Mouse (Mus musculus) C2C12 (cell line): ENCODE results near the gene St6galnac5. TPM values are rescaled to one million over a fixed set of nuclear protein-coding genes. Genes with fewer than 3 reads are reported as not detected.

Experiments
- H3K27me3 ChIP-seq: one replicate; pipeline ENCODE4 v1.6.1; 2011; ENCODE audit not compliant: control insufficient read depth, insufficient read depth, insufficient read length
- H3K36me3 ChIP-seq: one replicate; pipeline ENCODE4 v1.6.1; 2011; ENCODE audit not compliant: control insufficient read depth, insufficient read depth
- H3K4me3 ChIP-seq: one replicate; pipeline ENCODE4 v1.5.1; 2011; ENCODE audit warnings: mild to moderate bottlenecking, control low read depth; ENCODE audit not compliant: poor library complexity, insufficient read depth, severe bottlenecking
- H3K79me2 ChIP-seq: one replicate; pipeline ENCODE4 v1.6.1; 2011; ENCODE audit not compliant: control insufficient read depth, insufficient read depth
- H3K79me3 ChIP-seq: one replicate; pipeline ENCODE4 v1.6.1; 2011; ENCODE audit warnings: low read depth, control low read depth
- H3ac ChIP-seq: one replicate; pipeline ENCODE3; 2011; ENCODE audit warnings: low read depth; ENCODE audit not compliant: control insufficient read depth, insufficient read length
- CEBPB ChIP-seq: IDR thresholded peaks from one replicate; pipeline ENCODE4 v1.6.1; 2011; ENCODE audit warnings: low read depth, mild to moderate bottlenecking, control low read depth, moderate library complexity
- CTCF ChIP-seq: IDR thresholded peaks from one replicate; pipeline ENCODE4 v1.5.1; 2011; ENCODE audit not compliant: control insufficient read depth, insufficient read depth, insufficient read length
- FOSL1 ChIP-seq: IDR thresholded peaks from one replicate; pipeline ENCODE4 v1.8.0; 2011; ENCODE audit warnings: mild to moderate bottlenecking, low read length; ENCODE audit not compliant: poor library complexity, insufficient read depth, severe bottlenecking
- MAX ChIP-seq: IDR thresholded peaks from one replicate; pipeline ENCODE4 v1.6.1; 2011; ENCODE audit warnings: mild to moderate bottlenecking, control low read depth
- MYOD1 ChIP-seq: IDR thresholded peaks from one replicate; pipeline ENCODE4 v1.6.1; 2011; ENCODE audit warnings: low read depth; ENCODE audit not compliant: control insufficient read depth, insufficient read length
- MYOG ChIP-seq: IDR thresholded peaks from one replicate; pipeline ENCODE4 v1.6.1; 2011; ENCODE audit not compliant: control insufficient read depth, insufficient read length; ENCODE audit errors: extremely low read depth
- USF1 ChIP-seq: IDR thresholded peaks from one replicate; pipeline ENCODE4 v1.6.1; 2011; ENCODE audit warnings: low read depth, mild to moderate bottlenecking, control low read depth, moderate library complexity
- polyA plus RNA-seq: library from polyadenylated mRNA; unstranded; fragments of >200 nt; fragmentation: generic; extraction: Trizol; gene quantifications from one replicate; pipeline ENCODE4 v1.2.1, GENCODE M21; 2012; ENCODE audit warnings: missing spikeins

The St6galnac5 gene
- polyA plus RNA-seq, 1 experiment = under 0.01 TPM

GRCm38 (mm10) chr3:152867654-152868525 lies 114.2 kb downstream of the St6galnac5 start:
- Histone ChIP-seq H3K27me3 (no peaks in the 10 kb centered on the region), H3K79me2 (no peaks in the 10 kb centered on the region), H3K79me3 (no peaks in the 10 kb centered on the region), H3K36me3 (no peaks in the 10 kb centered on the region), H3K4me3 (no peak overlapping the region), H3ac (no peak overlapping the region)
- TF ChIP-seq MYOG (no peak), MYOD1 (no peak), USF1 (no peak), FOSL1 (no peak), CEBPB (no peak), MAX (no peak), CTCF (no peak)

GRCm38 (mm10) chr3:152866035-152866965 lies 115.7 kb downstream of the St6galnac5 start:
- H3K36me3 ChIP-seq = no peaks in the 10 kb centered on the region
- no peak overlapping the region for H3ac ChIP-seq
- H3K27me3 ChIP-seq = no peaks in the 10 kb centered on the region
- no peaks in the 10 kb centered on the region for H3K79me2 ChIP-seq
- no peaks in the 10 kb centered on the region for H3K79me3 ChIP-seq
- no peak overlapping the region for H3K4me3 ChIP-seq
- no peak for TF ChIP-seq MAX
- TF ChIP-seq MYOG = no peak
- TF ChIP-seq USF1 = no peak
- no peak for TF ChIP-seq CEBPB

GRCm38 (mm10) chr3:152861978-152862377 lies 120.1 kb downstream of the St6galnac5 start:
- H3K4me3 ChIP-seq = no peak overlapping the region
- no peak overlapping the region for H3ac ChIP-seq
- H3K79me3 ChIP-seq = no peaks in the 10 kb centered on the region
- H3K79me2 ChIP-seq = no peaks in the 10 kb centered on the region
- no peaks in the 10 kb centered on the region for H3K36me3 ChIP-seq
- TF ChIP-seq CTCF (no peak), MYOD1 (no peak), CEBPB (no peak)
- no peaks in the 10 kb centered on the region for H3K27me3 ChIP-seq

DNA sequence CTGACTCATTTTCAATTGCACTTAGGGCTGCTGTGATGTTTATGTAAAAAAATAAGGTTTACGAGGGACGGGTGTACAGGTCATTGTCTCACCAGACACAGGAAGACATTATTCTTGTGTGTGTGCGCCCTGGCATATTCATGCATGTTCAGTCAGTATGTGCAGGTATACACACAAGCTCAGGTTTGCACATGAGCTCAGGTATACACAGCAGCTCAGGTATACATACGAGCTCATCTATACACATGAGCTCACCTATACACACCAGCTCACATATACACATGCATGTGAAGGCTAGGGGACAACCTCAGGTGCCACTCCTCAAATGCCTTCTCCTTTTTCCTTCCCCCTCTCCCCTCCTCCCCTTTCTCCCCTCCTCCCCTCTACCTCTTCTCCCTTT lies 120.6 kb downstream of the St6galnac5 start:
- H3K79me3 ChIP-seq = no peaks in the 10 kb centered on the region
- TF ChIP-seq MYOG (no peak), USF1 (no peak), MAX (no peak), FOSL1 (no peak), CTCF (no peak), CEBPB (no peak), MYOD1 (no peak)
- H3K36me3 ChIP-seq = no peaks in the 10 kb centered on the region
- no peaks in the 10 kb centered on the region for H3K79me2 ChIP-seq
- H3K27me3 ChIP-seq = no peaks in the 10 kb centered on the region
- no peak overlapping the region for H3K4me3 ChIP-seq
- no peak overlapping the region for H3ac ChIP-seq

GRCm38 (mm10) chr3:152856095-152856494 lies 126.0 kb downstream of the St6galnac5 start:
- TF ChIP-seq FOSL1 (no peak), MAX (no peak), CEBPB (no peak), CTCF (no peak), MYOG (no peak), USF1 (no peak), MYOD1 (no peak)
- Histone ChIP-seq H3K4me3 (no peak overlapping the region), H3K36me3 (no peaks in the 10 kb centered on the region)

DNA sequence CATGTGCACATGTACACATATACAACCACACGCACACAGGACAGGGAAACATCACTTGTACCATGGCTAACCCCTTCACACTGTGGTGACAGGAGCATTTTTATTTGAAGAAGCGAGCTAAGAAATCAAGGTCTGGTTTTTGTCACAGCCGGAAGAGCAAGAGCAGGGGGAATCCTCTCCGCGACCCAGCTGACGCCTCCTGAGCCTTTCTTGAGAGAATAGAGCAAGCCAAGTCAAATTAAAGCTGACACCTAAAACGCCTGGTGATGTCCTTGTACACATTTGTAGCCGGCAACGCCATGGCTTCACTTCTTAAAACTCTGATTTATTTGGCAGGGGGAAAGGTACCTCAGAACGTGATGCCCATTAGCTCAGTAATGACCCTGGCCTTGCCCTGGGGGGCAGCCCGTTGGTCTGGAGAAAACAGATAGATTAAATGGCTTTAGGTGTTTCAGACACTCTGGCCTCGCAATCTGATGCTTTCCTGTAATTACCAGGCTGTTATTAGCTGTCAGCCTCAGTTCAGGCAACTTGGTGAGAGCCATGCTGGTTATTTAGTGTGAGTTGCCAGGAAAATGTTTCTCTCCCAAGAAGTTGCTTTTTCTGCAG lies 126.9 kb downstream of the St6galnac5 start:
- no peaks in the 10 kb centered on the region for H3K79me3 ChIP-seq
- H3K4me3 ChIP-seq = no peak overlapping the region
- TF ChIP-seq MAX (no peak), CEBPB (no peak), CTCF (no peak), FOSL1 (no peak), MYOG (no peak), MYOD1 (no peak)
- no peaks in the 10 kb centered on the region for H3K79me2 ChIP-seq
- no peak overlapping the region for H3ac ChIP-seq
- no peaks in the 10 kb centered on the region for H3K27me3 ChIP-seq
- no peaks in the 10 kb centered on the region for H3K36me3 ChIP-seq

More at GRCm38 (mm10) chr3:152856095-152856494, 126.0 kb downstream of the St6galnac5 start:
- H3K27me3 ChIP-seq = no peaks in the 10 kb centered on the region
- no peaks in the 10 kb centered on the region for H3K79me3 ChIP-seq
- no peaks in the 10 kb centered on the region for H3K79me2 ChIP-seq
- H3ac ChIP-seq = no peak overlapping the region
